Mouse (Mus musculus): ENCODE measurements around the gene Manba.

The Manba gene

GRCm38 (mm10) chr3:135531762-135532161 lies 46.4 kb downstream of the Manba start:
- no peak for DNase-seq (ENCODE audit: low read depth)

- no peak for DNase-seq (ENCODE audit: low read depth)
These were observed 48.7 kb downstream of the Manba start for GRCm38 (mm10) chr3:135534103-135534502.

GRCm38 (mm10) chr3:135546212-135546923 lies 61.0 kb downstream of the Manba start:
- no peak for DNase-seq (ENCODE audit: low read depth)

GRCm38 (mm10) chr3:135547298-135547697 lies 61.9 kb downstream of the Manba start:
- DNase-seq (ENCODE audit: low read depth): no peak

- DNase-seq (ENCODE audit: low read depth): no peak
These were observed 67.5 kb downstream of the Manba start for GRCm38 (mm10) chr3:135552874-135553273.

DNA sequence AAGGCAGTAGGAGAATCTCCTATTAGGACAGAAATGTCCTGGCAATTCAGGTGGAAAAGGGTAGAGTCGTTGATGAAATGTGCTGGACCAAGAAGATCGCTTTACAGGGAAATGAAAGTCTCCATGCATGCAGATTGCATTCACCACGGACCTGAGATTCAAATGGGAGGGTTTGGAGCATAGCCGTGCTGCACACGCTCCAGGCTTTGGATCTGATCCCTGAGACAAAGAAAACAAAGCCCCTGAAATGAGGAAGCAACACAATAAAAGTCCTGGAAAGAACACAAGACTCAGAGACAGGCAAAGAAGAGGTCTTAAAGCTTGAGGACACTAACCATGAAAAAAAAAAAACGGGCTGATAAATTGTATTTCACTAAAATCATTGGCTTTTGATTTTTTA lies 69.8 kb downstream of the Manba start:
- no peak for DNase-seq (ENCODE audit: low read depth)

DNA sequence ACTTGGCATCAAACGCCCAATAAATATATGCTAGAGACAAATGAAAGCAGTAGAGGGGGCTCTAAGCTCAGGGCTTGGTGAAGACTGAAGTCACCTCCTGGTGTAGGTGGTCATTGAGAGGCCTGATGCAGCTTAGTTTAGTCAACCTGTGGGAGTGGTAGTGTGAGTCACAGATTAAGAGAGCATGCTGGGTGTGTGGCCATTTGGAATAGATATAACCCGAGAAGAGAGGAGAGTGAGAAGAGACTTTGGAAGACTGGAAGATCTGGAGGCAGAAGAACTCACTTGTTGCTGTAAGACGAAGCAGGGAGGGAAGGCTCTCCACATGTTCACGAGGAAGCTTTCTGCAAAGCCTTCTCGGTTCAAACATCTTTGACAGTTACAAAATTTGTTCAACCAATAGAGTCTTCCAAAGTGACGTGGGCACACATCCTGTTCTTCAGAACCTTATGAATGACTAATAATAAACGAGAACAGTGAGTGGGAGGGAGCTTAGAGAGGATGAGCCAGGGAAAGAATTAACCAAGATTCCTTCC lies 70.7 kb downstream of the Manba start:
- no peak for DNase-seq (ENCODE audit: low read depth)

- DNase-seq (ENCODE audit: low read depth): no peak
These were observed 71.6 kb downstream of the Manba start for GRCm38 (mm10) chr3:135556851-135557662.

- no peak for DNase-seq (ENCODE audit: low read depth)
These were observed 76.6 kb downstream of the Manba start for GRCm38 (mm10) chr3:135562036-135562435.

- DNase-seq (ENCODE audit: low read depth): no peak
These were observed 77.8 kb downstream of the Manba start for GRCm38 (mm10) chr3:135563163-135563689.

DNA sequence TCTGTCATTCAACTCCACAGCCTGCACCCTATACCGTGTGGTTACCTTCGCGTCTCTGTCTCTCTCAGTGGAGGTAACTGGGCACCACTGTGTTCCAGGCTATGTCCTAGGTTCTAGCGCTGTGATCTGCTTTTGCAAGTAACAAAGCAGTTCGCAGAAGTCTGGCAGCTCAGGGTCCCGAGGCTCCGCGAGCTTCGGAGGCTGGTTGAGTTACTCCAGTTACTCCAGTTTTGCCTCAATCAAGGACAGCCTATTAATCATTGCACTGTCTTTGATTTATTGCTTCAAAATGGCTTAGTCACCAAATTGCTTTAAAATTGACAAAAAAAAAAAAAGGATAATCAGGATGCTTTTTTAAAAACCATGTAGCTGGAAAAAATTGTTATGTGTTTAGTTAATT lies 79.3 kb downstream of the Manba start:
- DNase-seq (ENCODE audit: low read depth): no peak

GRCm38 (mm10) chr3:135565306-135565705 lies 79.9 kb downstream of the Manba start:
- DNase-seq (ENCODE audit: low read depth): no peak

DNA sequence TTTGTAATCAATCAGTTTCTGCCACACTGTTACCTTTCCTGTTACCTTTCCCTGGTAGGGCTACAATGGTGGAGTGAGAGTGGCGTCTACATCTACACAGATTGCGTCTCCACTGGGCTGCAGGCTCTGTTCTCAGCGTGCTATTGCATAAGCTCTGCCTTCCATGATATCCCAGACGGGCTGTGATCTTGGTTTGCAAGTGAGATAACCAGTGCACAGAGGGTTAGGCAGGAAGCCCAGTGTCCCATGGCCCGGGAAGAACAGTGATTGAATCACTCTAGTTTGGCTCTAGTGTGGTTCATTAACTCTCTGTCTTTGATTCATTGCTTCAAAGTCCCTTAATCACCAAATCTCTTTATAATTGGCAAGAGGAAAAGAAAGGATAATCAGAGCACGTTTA lies 82.5 kb downstream of the Manba start:
- no peak for DNase-seq (ENCODE audit: low read depth)

- no peak for DNase-seq (ENCODE audit: low read depth)
These were observed 83.2 kb downstream of the Manba start for GRCm38 (mm10) chr3:135568633-135569032.

DNA sequence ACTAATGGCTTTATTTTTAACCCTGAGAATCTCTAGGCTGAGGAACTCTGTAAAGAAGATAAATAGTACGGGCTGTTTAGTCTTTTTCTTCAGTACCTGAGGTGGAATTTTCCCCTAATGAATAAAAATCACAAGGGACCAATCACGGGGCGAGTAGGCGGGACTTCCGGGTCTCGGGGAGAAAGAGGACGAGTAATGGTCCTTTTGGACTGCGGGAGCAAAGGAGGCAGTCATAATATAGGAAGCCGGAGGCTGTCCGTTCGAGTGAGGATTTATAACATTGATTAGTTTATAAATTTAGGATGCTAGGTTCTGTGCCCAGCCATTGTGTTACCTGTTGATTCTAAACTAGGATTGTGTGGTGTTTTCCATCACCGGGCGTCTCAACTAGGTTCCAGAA lies 86.1 kb downstream of the Manba start:
- no peak for DNase-seq (ENCODE audit: low read depth)

DNA sequence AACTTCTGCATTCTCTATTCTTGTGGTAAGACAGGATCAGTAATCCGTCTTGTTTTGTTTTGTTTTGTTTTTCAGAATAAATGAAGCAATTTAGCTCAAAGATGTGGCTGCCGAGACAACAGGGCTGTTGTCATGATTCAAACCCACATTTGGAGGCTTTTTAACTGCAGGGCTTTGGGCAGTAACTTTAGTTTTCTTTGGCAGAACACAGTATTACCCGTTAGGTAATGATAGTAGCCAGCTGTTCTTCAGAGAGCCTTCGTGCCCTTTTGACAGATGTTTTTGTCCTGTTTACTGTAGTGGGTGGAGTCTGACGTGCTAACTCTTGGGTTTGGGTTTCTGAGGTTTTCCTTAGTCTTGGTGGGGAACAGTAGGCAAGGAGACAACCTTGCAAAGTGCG lies 87.6 kb downstream of the Manba start:
- DNase-seq (ENCODE audit: low read depth): no peak

DNA sequence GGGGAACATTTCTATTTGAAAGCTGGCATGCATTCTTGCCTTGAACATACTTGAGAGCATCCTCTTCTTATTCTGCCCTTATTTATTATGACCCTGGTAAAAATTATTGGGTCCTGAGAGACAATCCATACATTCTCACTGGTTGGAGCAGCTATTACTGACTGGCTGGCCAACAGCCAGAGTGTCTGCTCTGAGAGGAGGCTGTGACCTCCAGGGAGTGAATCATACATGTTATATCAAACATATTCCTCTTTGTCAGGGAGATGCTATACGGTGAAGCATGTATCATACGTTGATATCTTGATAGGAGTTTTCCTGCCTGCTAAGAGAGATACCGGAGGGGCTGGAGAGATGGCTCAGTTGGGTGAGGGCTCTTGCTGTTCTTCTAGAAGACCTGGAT lies 89.7 kb downstream of the Manba start:
- DNase-seq (ENCODE audit: low read depth): no peak

DNA sequence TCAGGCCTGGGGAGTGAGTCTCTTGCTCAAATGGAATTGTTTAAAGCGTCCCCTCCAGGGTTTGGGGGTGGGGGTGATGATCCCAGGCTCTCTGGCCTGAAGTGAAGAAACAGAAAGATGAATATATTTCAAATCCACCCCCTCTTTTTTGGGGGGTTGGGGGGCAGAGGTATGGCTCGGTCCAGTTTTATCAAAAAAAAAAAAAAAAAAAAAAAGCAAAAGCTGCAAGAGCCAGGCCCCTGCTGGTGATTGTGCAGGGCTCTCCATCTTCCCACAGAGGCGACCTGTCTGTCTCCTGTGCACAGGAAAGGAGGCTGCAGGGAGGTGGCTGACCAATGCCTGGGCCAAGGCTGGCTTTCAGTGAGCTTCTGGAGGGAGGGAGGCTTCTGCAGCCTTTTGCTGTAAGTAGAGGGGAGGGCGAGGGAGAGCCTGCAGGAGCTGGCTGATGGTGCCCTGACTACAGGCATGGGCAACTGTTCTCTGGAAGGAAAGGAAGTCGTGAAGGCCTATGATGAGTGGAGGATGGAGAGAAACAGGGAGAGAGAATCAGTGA lies 93.3 kb downstream of the Manba start:
- no peak for DNase-seq (ENCODE audit: low read depth)

GRCm38 (mm10) chr3:135579179-135579578 lies 93.8 kb downstream of the Manba start:
- DNase-seq (ENCODE audit: low read depth): no peak

DNA sequence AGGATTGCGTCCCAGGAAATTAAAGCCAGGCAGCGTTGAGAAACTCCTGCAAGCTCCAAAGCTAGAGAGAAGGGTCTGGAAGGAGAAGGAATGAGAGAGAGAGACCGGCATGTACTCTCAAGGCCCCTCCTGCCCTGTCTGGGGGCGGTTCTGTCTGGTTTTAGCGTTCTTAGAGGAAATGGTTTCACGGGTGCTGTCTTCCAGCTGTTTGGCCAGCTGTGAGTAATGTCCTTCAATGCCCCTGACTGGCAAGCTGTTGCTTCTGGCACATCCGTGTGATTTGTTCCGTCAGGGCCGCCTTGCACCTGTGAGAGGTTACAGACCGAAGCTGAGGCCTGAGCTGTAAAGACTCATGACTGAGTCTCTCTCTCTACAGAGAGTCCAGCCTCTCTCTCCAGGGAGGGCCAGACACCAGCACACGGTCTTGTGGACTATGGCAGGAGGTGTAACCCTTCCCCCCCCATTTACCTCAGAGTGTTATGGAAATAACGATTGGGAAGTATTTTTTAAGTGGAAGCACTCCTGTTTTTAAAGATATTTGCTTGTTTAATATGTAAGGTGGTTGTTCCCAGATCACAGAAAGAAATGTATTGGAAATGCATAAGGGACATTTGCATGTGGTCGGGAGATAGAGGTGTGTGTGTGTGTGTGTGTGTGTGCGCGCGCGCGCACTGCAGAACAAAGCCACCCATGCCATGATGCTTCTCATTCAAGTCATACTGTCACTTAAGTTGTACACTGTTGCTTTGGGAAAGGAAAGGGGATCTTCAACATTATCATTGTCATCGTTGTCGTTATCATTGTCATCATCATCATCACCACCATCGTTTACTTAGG lies 95.2 kb downstream of the Manba start:
- DNase-seq (ENCODE audit: low read depth): no peak

DNA sequence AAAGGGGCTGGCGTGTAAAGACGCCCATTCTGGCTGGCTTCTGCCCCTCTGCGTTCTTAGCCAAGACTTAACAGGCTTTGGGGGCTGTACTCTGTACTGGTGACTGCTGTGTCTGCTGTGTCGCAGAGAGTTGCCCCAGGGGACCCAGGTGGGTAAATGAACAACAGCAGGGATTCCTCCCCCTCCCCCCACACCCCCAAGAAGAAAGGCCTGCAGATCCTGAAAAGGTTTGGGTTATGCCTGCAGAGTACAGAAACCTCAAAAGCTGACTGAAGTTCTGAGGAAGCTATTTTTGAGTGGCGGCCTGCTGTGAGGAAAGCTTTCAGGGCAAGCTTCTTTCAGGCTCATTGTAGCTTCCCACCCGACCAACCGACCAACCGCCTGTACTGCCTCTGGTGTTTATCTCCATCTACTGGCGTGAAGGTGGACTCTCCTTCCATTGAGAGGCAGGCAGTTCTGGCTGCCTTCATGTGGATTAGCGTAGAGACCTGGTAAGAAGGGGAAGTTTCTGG lies 96.3 kb downstream of the Manba start:
- DNase-seq (ENCODE audit: low read depth): peak; percentile 54

DNA sequence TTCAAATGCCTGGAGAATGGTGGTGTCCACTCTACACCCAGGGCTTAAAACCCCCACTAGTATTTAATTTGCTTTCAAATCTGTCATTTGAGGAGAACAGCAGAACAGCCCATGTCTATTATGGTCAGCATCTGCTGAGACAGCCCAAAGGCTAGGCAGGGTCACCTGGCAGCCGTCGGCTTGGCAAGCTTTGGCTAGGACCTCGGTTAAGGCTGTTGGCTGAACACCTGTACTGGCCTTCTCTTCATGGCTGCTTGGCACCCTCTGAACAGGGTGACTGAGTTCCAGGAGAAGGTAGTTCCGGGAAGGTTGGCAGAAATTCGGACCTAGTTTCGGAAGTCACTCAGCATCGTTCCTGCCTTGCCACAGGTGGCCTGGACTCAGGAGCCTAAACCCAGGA lies 96.8 kb downstream of the Manba start:
- no peak for DNase-seq (ENCODE audit: low read depth)
